Mouse (Mus musculus): ENCODE results near the gene Ipcef1.

- TF ChIP-seq CTCF (conservative IDR thresholded peaks at IDR 0.05; ENCODE audit: insufficient read depth, insufficient read length, low read depth, low read length) (no peak), POLR2A (IDR thresholded peaks at IDR 0.05; ENCODE audit: low read depth, low read length) (no peak)
Observed at GRCm38 (mm10) chr10:6958791-6959190, 93.5 kb downstream of the Ipcef1 start.
